Mouse (Mus musculus): ENCODE measurements at regions not wholly inside any gene's neighbourhood (a gene's known extent, or its start where the extent isn't known, plus 50 kb on each side); places are given as distances from the start of the nearest gene placed in this dataset.

GRCm38 (mm10) chr9:67610696-67611095, 51.2 kb upstream of the Tln2 start:
- DNase-seq = no peak

GRCm38 (mm10) chr9:67611676-67612075, 52.2 kb upstream of the Tln2 start:
- DNase-seq = no peak

GRCm38 (mm10) chr9:67612101-67612500, 52.6 kb upstream of the Tln2 start:
- DNase-seq = no peak

- DNase-seq = no peak
Observed at GRCm38 (mm10) chr9:67614068-67614727, 54.7 kb upstream of the Tln2 start.

GRCm38 (mm10) chr9:67616207-67616606, 56.7 kb upstream of the Tln2 start:
- no peak for DNase-seq

- no peak for DNase-seq
Observed at GRCm38 (mm10) chr9:67617341-67618217, 58.1 kb upstream of the Tln2 start.

- DNase-seq = no peak
Observed at GRCm38 (mm10) chr9:67620945-67621344, 61.4 kb upstream of the Tln2 start.

- DNase-seq = no peak
Observed at GRCm38 (mm10) chr9:67627196-67627595, 67.7 kb upstream of the Tln2 start.

- DNase-seq = no peak
Observed at GRCm38 (mm10) chr9:67629624-67630023, 70.1 kb upstream of the Tln2 start.

- DNase-seq = no peak
Observed at GRCm38 (mm10) chr9:67630173-67630572, 70.7 kb upstream of the Tln2 start.

GRCm38 (mm10) chr9:67631741-67632243, 72.3 kb upstream of the Tln2 start:
- DNase-seq = no peak

- DNase-seq = no peak
Observed at GRCm38 (mm10) chr9:67632521-67633025, 73.1 kb upstream of the Tln2 start.

GRCm38 (mm10) chr9:67633026-67633741, 73.7 kb upstream of the Tln2 start:
- DNase-seq = peak; percentile 68

- peak; percentile 87 for DNase-seq
Observed at GRCm38 (mm10) chr9:67633761-67634441, 74.4 kb upstream of the Tln2 start.

GRCm38 (mm10) chr9:67646820-67647219, 87.3 kb upstream of the Tln2 start:
- no peak for DNase-seq

GRCm38 (mm10) chr9:67664773-67665172, 94.5 kb upstream of the C2cd4b start:
- peak; percentile 69 for DNase-seq

- DNase-seq = peak; percentile 48
Observed at GRCm38 (mm10) chr9:67670261-67671020, 88.8 kb upstream of the C2cd4b start.

- no peak for DNase-seq
Observed at GRCm38 (mm10) chr9:67676906-67677305, 82.3 kb upstream of the C2cd4b start.

- peak; percentile 60 for DNase-seq
Observed at GRCm38 (mm10) chr9:67683367-67683766, 75.9 kb upstream of the C2cd4b start.

GRCm38 (mm10) chr9:67692396-67692795, 66.8 kb upstream of the C2cd4b start:
- DNase-seq = peak; percentile 62

- DNase-seq = peak; percentile 38
Observed at GRCm38 (mm10) chr9:67693716-67694115, 65.5 kb upstream of the C2cd4b start.
